Comparison of ENCODE assay signal across 14 mouse cellular contexts in genomic region chr13:49469002-49469401, GRCm38 (mm10). TPM values are rescaled to one million over a fixed set of nuclear protein-coding genes. Genes with fewer than 3 reads are reported as not detected.
DNase-seq lines count a peak whose midpoint lies in the region; ATAC-seq and TF ChIP-seq lines count a peak whose summit lies in the region.
"Had no signal": no experiment of that assay in that cellular context is flagged by ENCODE, and none has a peak within 500 bp of the region (broad histone marks: within the 10 kb centered on the region; RNA-seq: fewer than 3 reads in every experiment).

No protein-coding gene starts in this region.

- DNase-seq in heart, adult 11 months = peak; percentile 89
- no peak for DNase-seq in heart, postnatal 4 days
- peak; percentile 60 for DNase-seq in left cerebral cortex, postnatal 4 days
- DNase-seq in left cerebral cortex, adult 8-10 months (ENCODE audit: low spot score in 2 of 2) = no peak
- DNase-seq in Patski (ENCODE audit: low read depth, low spot score) = no peak
- no peak for DNase-seq in neural tube, embryonic 10.5 days (ENCODE audit: extremely low spot score, low spot score)
- DNase-seq: gastrocnemius, postnatal 36 days; kidney, adult 9 months; liver; lung, embryonic 14.5 days had no signal

- no peak for ATAC-seq in Patski
- no peak for ATAC-seq in limb, embryonic 15.5 days (ENCODE audit: insufficient number of reproducible peaks, low FRiP score, low TSS enrichment, low read depth)
- ATAC-seq: midbrain, embryonic 15.5 days had no signal

- no peaks in the 10 kb centered on the region for H3K9me3 ChIP-seq in limb, embryonic 15.5 days
- H3K9me3 ChIP-seq: midbrain, embryonic 15.5 days had no signal

- H3K4me1 ChIP-seq in limb, embryonic 15.5 days = peaks cover 29% of the 10 kb centered on the region
- H3K4me1 ChIP-seq: midbrain, embryonic 15.5 days had no signal

- CTCF ChIA-PET in Patski (lab: Charles Lee) = interaction anchor here (1.0 to 3.9 kb wide), 8 partner anchors 9 to 77 kb away, joined by 3 to 21 read pairs (median 3); no protein-coding TSS in a partner anchor

- intact Hi-C loops in left cerebral cortex, postnatal 4 days (cut with DNase I) = no loop called here

- H3K27ac ChIP-seq in limb, embryonic 15.5 days = peak overlapping the region; percentile 96; the same call in 1 of the 2 replicates
- H3K27ac ChIP-seq: hindbrain, embryonic 14.5 days; left cerebral cortex, adult 2 months; midbrain, embryonic 15.5 days had no signal

- no peaks in the 10 kb centered on the region for H3K27me3 ChIP-seq in Patski
- H3K27me3 ChIP-seq in limb, embryonic 15.5 days = no peaks in the 10 kb centered on the region
- H3K27me3 ChIP-seq: midbrain, embryonic 15.5 days had no signal

- peak; percentile 19 for TF ChIP-seq CTCF in Patski (IDR thresholded peaks at IDR 0.05)

- peaks cover 15% of the 10 kb centered on the region for H3K36me3 ChIP-seq in limb, embryonic 15.5 days
- H3K36me3 ChIP-seq: midbrain, embryonic 15.5 days had no signal

- WGBS in limb, embryonic 15.5 days = 78% methylated on average over 5 of the region's 5 CpGs

- in situ Hi-C loops in Patski (cut with MboI; ENCODE audit: low pct_unique_long_range_greater_than_20kb) = no loop called here

- no peak overlapping the region for H3K4me2 ChIP-seq in limb, embryonic 15.5 days
- H3K4me2 ChIP-seq: hindbrain, embryonic 14.5 days; lung, embryonic 14.5 days; midbrain, embryonic 15.5 days had no signal

- POLR2A ChIA-PET in Patski (lab: Charles Lee) = no interaction called here

- H3K9ac ChIP-seq in limb, embryonic 15.5 days = no peak overlapping the region
- H3K9ac ChIP-seq: hindbrain, embryonic 14.5 days; lung, embryonic 14.5 days; midbrain, embryonic 15.5 days had no signal

- no peak overlapping the region for H3K4me3 ChIP-seq in limb, embryonic 15.5 days
- H3K4me3 ChIP-seq: left cerebral cortex, adult 2 months; midbrain, embryonic 15.5 days had no signal

RNA-seq across cellular contexts. Expression of gene Tes3-ps, which starts 24.1 kb away (rescaled TPM):
- total RNA-seq in heart, postnatal 4 days (2021) = 1 to 10 TPM; 1.4 TPM
- 1 to 10 TPM; 2.4 to 2.8 TPM for total RNA-seq in left cerebral cortex, postnatal 4 days (2021)
- total RNA-seq in left cerebral cortex, adult 8-10 months (2022) = 1 to 10 TPM; 1.5 to 2.4 (median 2.0) TPM
- 5.1 TPM for polyA plus RNA-seq in Patski (2021)
- polyA plus RNA-seq in limb, embryonic 15.5 days (2015; fragmentation: Nextera tagmentation; extraction: Ambion mirVana) = 0.72 and 0.88 TPM in 2 replicates

RNA-seq across cellular contexts. Expression of gene Ecm2, which starts 35.6 kb away (rescaled TPM):
- total RNA-seq in heart, postnatal 4 days (2021) = 10 to 100 TPM; 13.2 to 13.8 TPM
- total RNA-seq in left cerebral cortex, postnatal 4 days (2021) = 1 to 10 TPM; 1.7 to 1.9 TPM
- 1 to 10 TPM; 2.5 to 3.1 (median 2.9) TPM for total RNA-seq in left cerebral cortex, adult 8-10 months (2022)
- 0.10 TPM for polyA plus RNA-seq in Patski (2021)
- polyA plus RNA-seq in limb, embryonic 15.5 days (2015; fragmentation: Nextera tagmentation; extraction: Ambion mirVana) = 4.0 and 7.2 TPM in 2 replicates

RNA-seq across cellular contexts. Expression of gene Ippk, which starts 48.0 kb away (rescaled TPM):
- 1 to 10 TPM; 9.5 to 9.9 TPM for total RNA-seq in heart, postnatal 4 days (2021)
- total RNA-seq in left cerebral cortex, postnatal 4 days (2021) = 10 to 100 TPM; 12.7 to 12.8 TPM
- 10 to 100 TPM; 16.5 to 21.5 (median 16.8) TPM for total RNA-seq in left cerebral cortex, adult 8-10 months (2022)
- polyA plus RNA-seq in Patski (2021) = 14.1 TPM
- 14.2 and 14.7 TPM in 2 replicates for polyA plus RNA-seq in limb, embryonic 15.5 days (2015; fragmentation: Nextera tagmentation; extraction: Ambion mirVana)

Comparison
In these comparisons a context has a peak if more than half of its experiments do, and no peak if none do; other contexts are left out.
1. DNase-seq: peak in heart, adult 11 months (single experiment) and left cerebral cortex, postnatal 4 days (single experiment); none in heart, postnatal 4 days (single experiment), left cerebral cortex, adult 8-10 months (0 of 2), Patski (single experiment) and neural tube, embryonic 10.5 days (single experiment).